Mouse (Mus musculus) limb, embryonic 15.5 days (tissue): ENCODE measurements around the gene Pard6a. TPM values are rescaled to one million over a fixed set of nuclear protein-coding genes. Genes with fewer than 3 reads are reported as not detected.
A peak's percentile ranks its signal among the peaks of the same experiment; 100 is the strongest.

Experiments used
- ATAC-seq: fragments of 200-750 bp; cut with Nextera tagmentation; 2 replicates; pipeline ENCODE4 v1.8.0; 2017; ENCODE audit warnings: low read depth, moderate TSS enrichment; ENCODE audit not compliant: insufficient number of reproducible peaks, low FRiP score, low TSS enrichment
- H3K27ac ChIP-seq: fragments of 300-500 bp; sonication (generic); 2 replicates; pipeline ENCODE4 v1.5.1; 2015; ENCODE audit warnings: moderate library complexity, mild to moderate bottlenecking, inconsistent platforms
- H3K27me3 ChIP-seq: fragments of 300-500 bp; sonication (generic); 2 replicates; pipeline ENCODE4 v1.6.1; 2015; ENCODE audit warnings: inconsistent platforms
- H3K36me3 ChIP-seq: fragments of 300-500 bp; sonication (generic); 2 replicates; pipeline ENCODE4 v1.6.1; 2015; ENCODE audit warnings: inconsistent platforms
- H3K4me1 ChIP-seq: fragments of 300-500 bp; sonication (generic); 2 replicates; pipeline ENCODE4 v1.6.1; 2015; ENCODE audit warnings: inconsistent platforms
- H3K4me2 ChIP-seq: fragments of 300-500 bp; sonication (generic); 2 replicates; pipeline ENCODE4 v1.6.1; 2015; ENCODE audit warnings: mild to moderate bottlenecking, inconsistent platforms
- H3K4me3 ChIP-seq: fragments of 300-500 bp; sonication (generic); 2 replicates; pipeline ENCODE4 v1.5.1; 2015; ENCODE audit warnings: mild to moderate bottlenecking, inconsistent platforms
- H3K9ac ChIP-seq: fragments of 300-500 bp; sonication (generic); 2 replicates; pipeline ENCODE4 v1.6.1; 2015; ENCODE audit warnings: inconsistent platforms
- H3K9me3 ChIP-seq: fragments of 300-500 bp; sonication (generic); 2 replicates; pipeline ENCODE4 v1.6.1; 2016; ENCODE audit warnings: inconsistent platforms
- WGBS: fragments of 180-500 bp; shearing (Covaris S2); methylation state at CpG from one replicate; pipeline ENCODE4 v1.1.7; 2015; 5-methylcytosine and 5-hydroxymethylcytosine counted together
- polyA plus RNA-seq: library from polyadenylated mRNA; unstranded; fragments of >200 nt; fragmentation: Nextera tagmentation; extraction: Ambion mirVana; gene quantifications from 2 replicates; pipeline ENCODE4 v1.2.1, GENCODE M21; 2015

Gene Pard6a
- polyA plus RNA-seq, 1 experiment from 2014 or later, result 17.5 TPM

- Histone ChIP-seq H3K9ac (no peak overlapping the region), H3K27me3 (peaks cover 16% of the 10 kb centered on the region), H3K4me3 (no peak overlapping the region), H3K9me3 (no peaks in the 10 kb centered on the region), H3K4me2 (no peak overlapping the region), H3K36me3 (no peaks in the 10 kb centered on the region), H3K4me1 (peaks cover 14% of the 10 kb centered on the region), H3K27ac (no peak overlapping the region)
- no peak for ATAC-seq
- WGBS, result 74% methylated on average over 14 of the region's 14 CpGs
Observed at GRCm38 (mm10) chr8:105690978-105691377, 10.0 kb upstream of the Pard6a start.

GRCm38 (mm10) chr8:105692449-105693182, 8.3 kb upstream of the Pard6a start:
- Histone ChIP-seq H3K4me3 (no peak overlapping the region), H3K4me2 (no peak overlapping the region), H3K4me1 (peaks cover 12% of the 10 kb centered on the region), H3K9ac (no peak overlapping the region), H3K9me3 (no peaks in the 10 kb centered on the region), H3K27me3 (peaks cover 16% of the 10 kb centered on the region), H3K36me3 (peaks cover 9% of the 10 kb centered on the region), H3K27ac (no peak overlapping the region)
- WGBS, result 93% methylated on average over 11 of the region's 11 CpGs
- ATAC-seq, result no peak

- H3K36me3 ChIP-seq, result peaks cover 19% of the 10 kb centered on the region
- WGBS, result 3% methylated on average over 30 of the region's 30 CpGs
- no peaks in the 10 kb centered on the region for H3K9me3 ChIP-seq
- peaks cover 12% of the 10 kb centered on the region for H3K4me1 ChIP-seq
- no peak overlapping the region for H3K27ac ChIP-seq
- peak overlapping the region; percentile 37; the same call in 1 of the 2 replicates for H3K9ac ChIP-seq
- peaks cover 16% of the 10 kb centered on the region for H3K27me3 ChIP-seq
- H3K4me2 ChIP-seq, result peak overlapping the region; percentile 97
- peak overlapping the region; percentile 46 for H3K4me3 ChIP-seq
- ATAC-seq, result peak; percentile 59; the same call in 1 of the 2 replicates
Observed at GRCm38 (mm10) chr8:105693648-105694047, 7.3 kb upstream of the Pard6a start.

GRCm38 (mm10) chr8:105694051-105694799, 6.7 kb upstream of the Pard6a start:
- Histone ChIP-seq H3K4me1 (peaks cover 12% of the 10 kb centered on the region), H3K27me3 (peaks cover 16% of the 10 kb centered on the region), H3K27ac (no peak overlapping the region), H3K36me3 (peaks cover 22% of the 10 kb centered on the region), H3K9me3 (no peaks in the 10 kb centered on the region), H3K4me3 (peak overlapping the region; percentile 46), H3K4me2 (peak overlapping the region; percentile 97), H3K9ac (peak overlapping the region; percentile 37; the same call in 1 of the 2 replicates)
- ATAC-seq, result 0 out of 2 replicates have a peak, but pooled peaks have one; percentile 4
- WGBS, result 9% methylated on average over 39 of the region's 40 CpGs

GRCm38 (mm10) chr8:105695080-105695780, 5.7 kb upstream of the Pard6a start:
- Histone ChIP-seq H3K4me3 (no peak overlapping the region), H3K4me1 (peaks cover 20% of the 10 kb centered on the region), H3K27me3 (peaks cover 16% of the 10 kb centered on the region; the same call in 1 of the 2 replicates), H3K9ac (no peak overlapping the region), H3K27ac (no peak overlapping the region), H3K9me3 (no peaks in the 10 kb centered on the region), H3K36me3 (peaks cover 26% of the 10 kb centered on the region), H3K4me2 (no peak overlapping the region)
- WGBS, result 78% methylated on average over 30 of the region's 30 CpGs
- no peak for ATAC-seq

GRCm38 (mm10) chr8:105697196-105697780, 3.7 kb upstream of the Pard6a start:
- no peak for ATAC-seq
- no peak overlapping the region for H3K9ac ChIP-seq
- H3K36me3 ChIP-seq, result peaks cover 26% of the 10 kb centered on the region
- H3K27me3 ChIP-seq, result peaks cover 16% of the 10 kb centered on the region; the same call in 1 of the 2 replicates
- H3K4me2 ChIP-seq, result no peak overlapping the region
- no peak overlapping the region for H3K27ac ChIP-seq
- H3K9me3 ChIP-seq, result no peaks in the 10 kb centered on the region
- H3K4me3 ChIP-seq, result no peak overlapping the region
- 90% methylated on average over 17 of the region's 17 CpGs for WGBS
- peaks cover 32% of the 10 kb centered on the region for H3K4me1 ChIP-seq

GRCm38 (mm10) chr8:105698734-105699133, 2.2 kb upstream of the Pard6a start:
- peaks cover 30% of the 10 kb centered on the region for H3K4me1 ChIP-seq
- H3K4me2 ChIP-seq, result no peak overlapping the region
- no peak overlapping the region for H3K27ac ChIP-seq
- no peaks in the 10 kb centered on the region for H3K9me3 ChIP-seq
- peaks cover 38% of the 10 kb centered on the region for H3K36me3 ChIP-seq
- peaks cover 16% of the 10 kb centered on the region; the same call in 1 of the 2 replicates for H3K27me3 ChIP-seq
- H3K4me3 ChIP-seq, result no peak overlapping the region
- no peak overlapping the region for H3K9ac ChIP-seq
- no peak for ATAC-seq
- 81% methylated on average over 5 of the region's 5 CpGs for WGBS

GRCm38 (mm10) chr8:105699488-105700215, 1.3 kb upstream of the Pard6a start:
- Histone ChIP-seq H3K9ac (peak overlapping the region; percentile 54; the same call in 1 of the 2 replicates), H3K9me3 (no peaks in the 10 kb centered on the region), H3K36me3 (peaks cover 47% of the 10 kb centered on the region), H3K4me3 (peak overlapping the region; percentile 65), H3K4me2 (peak overlapping the region; percentile 92), H3K27me3 (0 out of 2 replicates have a peak, but pooled peaks cover 9% of the 10 kb centered on the region), H3K27ac (no peak overlapping the region), H3K4me1 (peaks cover 22% of the 10 kb centered on the region)
- 86% methylated on average over 11 of the region's 11 CpGs for WGBS
- no peak for ATAC-seq

GRCm38 (mm10) chr8:105700566-105700965, 382 bp upstream of the Pard6a start:
- peak overlapping the region; percentile 92 for H3K4me2 ChIP-seq
- H3K9ac ChIP-seq, result peak overlapping the region; percentile 54
- no peaks in the 10 kb centered on the region for H3K27me3 ChIP-seq
- H3K4me3 ChIP-seq, result peak overlapping the region; percentile 65
- 0% methylated on average over 21 of the region's 21 CpGs for whole genome bisulfite sequencing
- H3K9me3 ChIP-seq, result no peaks in the 10 kb centered on the region
- peak; percentile 28 for ATAC-seq
- peaks cover 22% of the 10 kb centered on the region for H3K4me1 ChIP-seq
- H3K27ac ChIP-seq, result peak overlapping the region; percentile 96
- peaks cover 51% of the 10 kb centered on the region for H3K36me3 ChIP-seq

GRCm38 (mm10) chr8:105702001-105702401, 1.1 kb downstream of the Pard6a start:
- peak overlapping the region; percentile 45; the same call in 1 of the 2 replicates for H3K9ac ChIP-seq
- H3K9me3 ChIP-seq, result no peaks in the 10 kb centered on the region
- no peaks in the 10 kb centered on the region for H3K27me3 ChIP-seq
- 45% methylated on average over 18 of the region's 18 CpGs for WGBS
- peak overlapping the region; percentile 96 for H3K27ac ChIP-seq
- peak overlapping the region; percentile 65 for H3K4me3 ChIP-seq
- peak overlapping the region; percentile 92 for H3K4me2 ChIP-seq
- H3K4me1 ChIP-seq, result peaks cover 32% of the 10 kb centered on the region
- no peak for ATAC-seq
- H3K36me3 ChIP-seq, result peaks cover 48% of the 10 kb centered on the region
